Mouse (Mus musculus) natural killer cell, adult 2 months (primary cell): ENCODE data around the gene Txndc11.
A peak's percentile ranks its signal among the peaks of the same experiment; 100 is the strongest.

Experiments
- DNase-seq, 2 experiments: peaks; one replicate each; pipeline ENCODE4 v3.0.0; 2022; ENCODE audit warnings: low spot score in 2 of 2

Txndc11 gene

GRCm38 (mm10) chr16:11134348-11135344 lies at the start of gene Txndc11:
Gene Txndc11 (minus strand): TSS chr16:11134650.
- DNase-seq = peak; percentile 99 to 100

- no peak for DNase-seq
These were observed 43.0 kb upstream of the Txndc11 start for GRCm38 (mm10) chr16:11177404-11177803.

DNA sequence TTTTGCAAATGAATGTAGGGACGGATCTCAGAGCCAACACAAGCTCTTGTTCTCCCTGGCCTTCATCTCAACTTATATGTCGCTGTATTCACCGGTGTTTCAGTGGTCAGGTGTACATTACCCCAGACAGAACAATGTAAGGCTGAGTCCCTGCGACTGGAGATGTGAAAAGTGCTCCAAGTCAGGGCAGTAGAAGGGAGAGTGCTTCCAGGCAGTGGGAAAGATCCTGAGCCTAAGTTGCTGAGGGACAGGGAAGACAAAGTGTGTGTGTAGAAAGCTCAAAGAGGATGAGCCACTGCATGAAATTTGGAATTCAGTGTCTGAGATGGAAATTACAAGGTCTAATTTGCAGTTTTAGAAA lies 42.4 kb upstream of the Txndc11 start:
- DNase-seq = no peak

- DNase-seq = peak; percentile 89 to 91
These were observed 41.9 kb upstream of the Txndc11 start, which contains the start of gene Zc3h7a for GRCm38 (mm10) chr16:11176208-11176883. Gene Zc3h7a (minus strand): TSS chr16:11176393.

GRCm38 (mm10) chr16:11175489-11176207 lies 41.2 kb upstream of the Txndc11 start:
- DNase-seq = peak; percentile 51 to 55

GRCm38 (mm10) chr16:11175100-11175488 lies 40.6 kb upstream of the Txndc11 start:
- DNase-seq = no peak

- peak; percentile 68 to 80 for DNase-seq
These were observed 40.2 kb upstream of the Txndc11 start for GRCm38 (mm10) chr16:11174671-11175081.

- no peak for DNase-seq
These were observed 37.2 kb upstream of the Txndc11 start for GRCm38 (mm10) chr16:11171679-11172078.

- no peak for DNase-seq
These were observed 32.0 kb upstream of the Txndc11 start for GRCm38 (mm10) chr16:11166431-11166830.

DNA sequence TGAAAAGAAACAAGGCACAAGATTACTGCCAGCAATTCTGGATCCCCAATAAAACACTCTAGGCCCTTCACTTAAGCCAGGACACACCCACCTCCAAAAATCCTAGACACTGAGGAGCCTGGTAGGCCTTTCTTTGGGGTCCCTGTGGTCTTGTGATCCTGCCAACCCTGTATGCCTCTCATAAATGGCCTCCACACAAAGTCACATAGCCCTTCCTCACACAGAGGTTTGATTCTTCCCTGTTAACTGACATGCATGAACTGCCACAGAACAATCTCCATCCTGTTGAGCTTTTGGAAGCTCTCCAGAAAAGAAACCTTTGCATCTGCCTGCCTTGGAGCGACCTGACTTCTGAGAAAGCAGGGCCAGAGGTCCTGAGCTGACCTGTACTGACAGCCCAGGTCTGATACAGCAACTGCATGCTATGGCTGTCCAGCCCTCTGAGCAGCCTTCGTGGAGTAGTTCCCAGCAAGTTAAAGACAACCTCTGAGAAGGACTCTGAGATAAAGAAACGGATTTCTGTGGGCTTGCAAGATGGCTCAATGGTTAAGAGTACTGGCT lies 30.3 kb upstream of the Txndc11 start:
- no peak for DNase-seq

DNA sequence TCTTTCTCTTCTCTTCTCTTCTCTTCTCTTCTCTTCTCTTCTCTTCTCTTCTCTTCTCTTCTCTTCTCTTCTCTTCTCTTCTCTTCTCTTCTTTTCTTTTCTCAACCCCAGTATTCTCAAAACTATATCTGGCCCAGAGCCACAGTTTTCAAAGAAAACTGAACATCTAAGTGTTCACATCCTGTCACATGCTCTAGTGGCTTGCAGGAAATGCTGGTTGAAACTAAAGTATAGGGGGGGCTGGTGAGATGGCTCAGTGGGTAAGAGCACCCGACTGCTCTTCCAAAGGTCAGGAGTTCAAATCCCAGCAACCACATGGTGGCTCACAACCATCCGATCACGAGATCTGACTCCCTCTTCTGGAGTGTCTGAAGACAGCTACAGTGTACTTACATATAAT lies 23.3 kb upstream of the Txndc11 start:
- DNase-seq = peak; percentile 53 to 61

DNA sequence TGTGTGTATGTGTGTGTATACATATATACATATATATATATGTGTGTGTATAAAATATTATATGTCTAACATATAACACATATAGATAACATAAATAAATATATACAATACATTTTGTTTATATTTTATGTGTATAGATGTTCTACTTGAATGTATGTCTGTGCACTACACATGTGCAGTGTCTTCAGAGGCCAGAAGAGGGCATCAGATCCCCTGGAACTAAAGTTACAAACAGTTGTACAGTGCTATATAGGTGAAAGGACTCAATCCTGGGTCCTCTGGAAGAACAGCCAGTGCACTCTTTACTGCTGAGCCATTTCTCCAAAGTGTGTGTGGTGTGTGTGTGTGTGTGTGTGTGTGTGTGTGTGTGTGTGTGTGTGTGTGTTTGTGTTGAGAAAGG lies 20.1 kb upstream of the Txndc11 start:
- no peak for DNase-seq

- DNase-seq = peak; percentile 100
These were observed 9.4 kb upstream of the Txndc11 start for GRCm38 (mm10) chr16:11143706-11144483.

DNA sequence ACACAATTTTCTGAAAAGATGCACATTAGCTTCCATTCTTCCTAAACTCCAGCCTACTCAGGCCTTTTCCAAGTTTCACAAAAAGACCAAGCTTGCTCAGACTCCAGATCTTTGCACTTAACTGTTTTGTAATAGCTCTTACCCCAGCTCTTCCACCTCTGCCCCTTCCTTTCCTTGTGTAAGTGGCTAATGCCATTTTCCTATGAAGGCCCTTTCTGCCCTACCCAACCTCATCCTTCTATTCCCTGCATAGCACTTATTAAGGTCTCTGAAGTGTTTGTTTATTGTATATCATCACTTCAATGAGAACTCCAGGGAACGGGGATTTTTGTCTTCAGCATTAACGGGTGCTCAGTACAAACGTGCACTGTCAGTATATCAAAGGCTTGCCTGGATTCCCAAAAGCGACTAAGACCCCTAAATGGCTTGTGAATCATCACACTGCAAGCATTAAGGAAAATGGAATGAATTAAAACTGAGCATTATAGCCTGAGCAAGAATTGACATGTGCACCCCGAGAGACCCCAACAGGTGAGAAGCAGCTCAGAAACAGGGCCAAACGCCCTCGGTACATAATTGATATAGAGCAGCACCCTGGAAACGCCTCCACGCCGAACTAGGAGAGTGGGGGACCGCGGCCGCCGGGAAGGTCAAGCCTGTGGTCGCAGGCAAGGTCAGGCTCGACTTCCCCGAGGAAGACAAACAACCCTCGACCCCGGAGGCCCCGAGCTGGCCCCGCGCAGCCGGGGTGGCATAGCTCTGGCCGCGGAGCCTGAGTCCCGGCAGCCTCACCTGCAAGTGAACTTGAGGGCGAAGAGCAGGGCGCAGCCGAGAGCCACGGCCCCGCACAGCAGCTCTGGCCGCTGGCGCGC lies 738 bp downstream of the Txndc11 start:
- no peak for DNase-seq

DNA sequence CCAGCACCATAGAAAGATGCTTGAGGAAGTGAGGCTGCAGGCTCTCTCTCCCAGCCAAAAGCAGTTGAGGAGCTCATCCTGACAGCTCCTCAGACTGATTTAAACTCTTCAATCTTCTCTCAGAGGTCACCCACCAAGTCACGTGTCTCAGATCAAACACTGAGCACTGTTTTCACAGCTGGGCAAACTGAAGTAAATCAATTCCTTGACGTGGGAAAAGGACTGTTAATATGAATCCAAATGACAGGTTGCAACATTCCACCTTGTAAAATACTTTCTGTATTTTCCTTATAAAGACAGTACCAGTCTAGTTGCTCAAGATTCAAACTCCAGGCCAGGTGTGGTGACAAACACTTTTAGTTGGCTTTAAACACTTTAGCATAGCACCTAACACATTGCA lies 1.6 kb downstream of the Txndc11 start:
- DNase-seq = no peak

GRCm38 (mm10) chr16:11128301-11128700 lies 6.1 kb downstream of the Txndc11 start:
- DNase-seq = no peak

DNA sequence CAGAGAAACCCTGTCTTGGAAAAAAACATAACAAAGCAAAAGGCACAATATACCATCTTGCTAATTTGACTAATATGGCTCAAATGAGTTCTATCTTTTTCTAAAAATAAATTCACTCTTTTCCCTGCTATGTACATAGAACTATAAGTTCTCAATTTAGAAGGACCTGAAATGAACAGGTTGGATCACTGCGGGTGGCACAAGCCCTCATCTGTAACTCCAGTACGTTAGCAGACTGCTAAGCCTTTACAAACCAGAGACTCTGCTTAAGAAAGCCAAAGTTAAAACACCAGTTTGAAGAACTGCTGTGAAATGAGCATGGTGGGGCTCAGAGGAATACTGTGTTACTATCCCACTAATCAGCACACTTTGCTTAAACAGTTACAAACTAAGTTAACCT lies 9.1 kb downstream of the Txndc11 start:
- DNase-seq = no peak

DNA sequence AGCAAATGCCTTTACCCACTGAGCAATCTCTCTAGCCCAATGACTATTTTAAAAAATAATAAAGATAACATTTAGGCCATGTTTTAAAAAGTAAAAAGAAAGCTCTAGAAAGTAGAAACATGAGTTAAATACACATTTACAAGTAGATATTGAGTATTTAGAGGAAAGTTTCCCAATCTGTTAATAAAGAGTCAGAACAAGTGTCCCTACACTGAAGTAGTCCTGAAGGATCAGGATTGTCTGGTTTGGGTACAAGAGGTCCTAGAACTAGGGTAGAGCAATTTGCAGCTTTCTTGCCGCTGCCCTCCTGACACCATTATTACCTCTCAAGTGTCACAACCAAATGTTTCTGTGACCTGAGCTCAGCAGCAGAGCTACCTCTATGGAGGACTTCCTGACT lies 10.3 kb downstream of the Txndc11 start:
- no peak for DNase-seq

- DNase-seq = no peak
These were observed 11.8 kb downstream of the Txndc11 start for GRCm38 (mm10) chr16:11122625-11123024.

GRCm38 (mm10) chr16:11109198-11109740 lies 25.2 kb downstream of the Txndc11 start:
- peak in 1 of 2 experiments; percentile 21 for DNase-seq
